Mouse (Mus musculus): Measurements from ENCODE around the gene Bphl. TPM values are rescaled to one million over a fixed set of nuclear protein-coding genes. Genes with fewer than 3 reads are reported as not detected.

The Bphl gene
- polyA plus RNA-seq, 1 experiment from 2014 or later, result 168 TPM

DNA sequence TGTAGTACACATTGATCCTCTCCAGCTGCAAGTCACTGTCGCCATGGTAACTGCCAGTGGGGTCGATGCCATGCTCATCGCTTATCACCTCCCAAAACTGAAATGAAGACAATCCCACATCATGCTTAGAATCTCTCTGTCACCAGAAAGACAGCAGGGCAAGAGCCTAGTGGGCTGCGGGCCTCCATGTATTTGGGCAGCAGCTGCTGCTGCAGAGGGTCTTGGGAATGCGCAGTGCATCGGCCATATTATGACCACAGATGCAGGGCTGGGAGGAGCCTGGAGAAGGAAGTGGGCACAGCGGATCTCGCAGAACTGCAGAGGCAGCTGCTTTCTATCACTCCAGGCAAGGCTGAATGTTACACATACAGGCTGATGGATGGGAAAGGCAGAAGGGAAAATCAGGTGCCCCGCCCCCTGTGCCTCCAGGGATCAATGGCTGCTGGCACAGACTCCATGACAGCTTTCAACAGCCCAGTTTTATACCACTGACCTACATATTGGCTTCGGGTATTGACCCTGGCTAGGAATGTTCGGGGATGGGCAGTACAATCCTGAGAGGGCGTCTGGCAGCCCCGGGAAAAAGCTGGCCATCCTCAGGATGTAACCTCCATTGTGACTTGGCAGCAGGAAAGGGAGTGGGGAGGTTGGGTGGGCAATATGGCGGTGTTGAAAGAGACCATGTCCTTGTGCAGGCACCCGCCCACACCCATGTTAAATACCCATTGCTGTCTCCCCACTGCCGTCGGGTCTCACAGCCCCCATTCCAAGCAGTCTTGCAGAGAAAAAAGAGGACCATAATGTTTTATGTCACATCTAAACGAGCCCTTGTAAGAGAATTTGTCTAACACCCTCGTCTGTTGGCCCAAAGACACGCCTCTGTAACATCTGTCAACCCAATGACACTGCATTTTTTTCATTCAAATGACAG is 39.4 kb downstream of the Bphl start:
- Histone ChIP-seq H3K4me3 (replicated peaks; ENCODE audit: low read depth, low read length) (peak overlapping the region; percentile 82), H3K9me3 (replicated peaks; ENCODE audit: low read length) (no peaks in the 10 kb centered on the region), H3K4me1 (replicated peaks; ENCODE audit: insufficient read depth, low read length) (peaks cover 14% of the 10 kb centered on the region), H3K36me3 (ENCODE audit: insufficient read depth, low read length) (no peaks in the 10 kb centered on the region), H3K9ac (ENCODE audit: low read depth, low read length) (peak overlapping the region; percentile 78; the same call in 1 of the 2 replicates), H3K4me2 (ENCODE audit: low read length) (peak overlapping the region; percentile 94), H3K27ac (no peak overlapping the region), H3K27me3 (ENCODE audit: insufficient read depth, low read length) (no peaks in the 10 kb centered on the region)
- ATAC-seq (replicated peaks; ENCODE audit: low FRiP score, low read depth), result no peak
- WGBS, result 48% methylated on average over 20 of the region's 20 CpGs
- DNase-seq (ENCODE audit: low spot score), result no peak
- TF ChIP-seq CTCF (IDR thresholded peaks at IDR 0.05; ENCODE audit: low read depth), result no peak

DNA sequence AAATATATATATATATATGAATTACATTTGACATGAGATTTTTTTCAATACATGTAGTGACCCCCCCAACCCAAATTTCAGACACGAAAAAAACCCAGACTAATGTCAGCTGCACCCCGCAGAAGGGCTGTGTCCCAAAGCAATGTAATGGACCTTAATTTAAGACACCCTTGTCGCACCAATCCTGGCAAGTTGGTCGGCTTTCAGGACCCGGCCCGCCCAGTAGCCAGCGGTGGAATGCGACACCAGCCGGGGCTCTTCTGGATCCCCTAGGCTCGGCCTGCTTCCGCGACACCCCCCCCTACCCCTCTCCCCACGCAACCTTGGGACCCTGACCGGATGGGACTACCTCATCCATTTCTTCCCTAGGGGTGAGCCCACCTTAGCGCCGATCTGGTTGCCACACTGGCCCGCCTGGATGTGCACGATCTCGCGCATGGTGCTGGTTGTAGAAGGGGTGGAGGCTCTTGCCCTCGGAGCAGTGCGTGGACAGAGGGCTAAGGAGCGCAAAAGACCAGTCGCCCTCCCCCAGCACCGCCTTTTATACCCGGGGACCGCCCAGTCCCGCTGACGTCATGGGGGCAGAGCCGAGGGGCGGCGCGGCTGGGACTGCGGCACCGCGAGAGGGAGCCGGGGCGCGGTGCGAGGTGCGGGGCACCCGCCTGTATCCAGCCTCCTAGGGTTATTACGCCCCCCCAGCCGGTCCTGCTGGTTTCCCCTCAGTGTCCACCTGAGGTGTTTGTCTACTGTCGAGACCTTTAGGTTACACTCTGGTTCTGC is 40.3 kb downstream of the Bphl start, which contains the start of gene Tubb2a:
TSS of gene Tubb2a (minus strand) at position 516 of the 780 bp plus-strand sequence.
- Histone ChIP-seq H3K4me3 (replicated peaks; ENCODE audit: low read depth, low read length) (peak within 1 kb of the TSS; percentile 82), H3K27ac (peak within 1 kb of the TSS; percentile 64), H3K27me3 (ENCODE audit: insufficient read depth, low read length) (no peaks in the 10 kb centered on the region), H3K36me3 (ENCODE audit: insufficient read depth, low read length) (no peaks in the 10 kb centered on the region), H3K9ac (ENCODE audit: low read depth, low read length) (peak within 1 kb of the TSS; percentile 78), H3K4me1 (replicated peaks; ENCODE audit: insufficient read depth, low read length) (peaks cover 14% of the 10 kb centered on the region), H3K9me3 (replicated peaks; ENCODE audit: low read length) (no peaks in the 10 kb centered on the region), H3K4me2 (ENCODE audit: low read length) (peak within 1 kb of the TSS; percentile 94)
- ATAC-seq (replicated peaks; ENCODE audit: low FRiP score, low read depth), result peak; percentile 91
- 1% methylated on average over 45 of the region's 45 CpGs for WGBS
- peak; percentile 67 for TF ChIP-seq CTCF (IDR thresholded peaks at IDR 0.05; ENCODE audit: low read depth)
- DNase-seq (ENCODE audit: low spot score), result peak; percentile 94

DNA sequence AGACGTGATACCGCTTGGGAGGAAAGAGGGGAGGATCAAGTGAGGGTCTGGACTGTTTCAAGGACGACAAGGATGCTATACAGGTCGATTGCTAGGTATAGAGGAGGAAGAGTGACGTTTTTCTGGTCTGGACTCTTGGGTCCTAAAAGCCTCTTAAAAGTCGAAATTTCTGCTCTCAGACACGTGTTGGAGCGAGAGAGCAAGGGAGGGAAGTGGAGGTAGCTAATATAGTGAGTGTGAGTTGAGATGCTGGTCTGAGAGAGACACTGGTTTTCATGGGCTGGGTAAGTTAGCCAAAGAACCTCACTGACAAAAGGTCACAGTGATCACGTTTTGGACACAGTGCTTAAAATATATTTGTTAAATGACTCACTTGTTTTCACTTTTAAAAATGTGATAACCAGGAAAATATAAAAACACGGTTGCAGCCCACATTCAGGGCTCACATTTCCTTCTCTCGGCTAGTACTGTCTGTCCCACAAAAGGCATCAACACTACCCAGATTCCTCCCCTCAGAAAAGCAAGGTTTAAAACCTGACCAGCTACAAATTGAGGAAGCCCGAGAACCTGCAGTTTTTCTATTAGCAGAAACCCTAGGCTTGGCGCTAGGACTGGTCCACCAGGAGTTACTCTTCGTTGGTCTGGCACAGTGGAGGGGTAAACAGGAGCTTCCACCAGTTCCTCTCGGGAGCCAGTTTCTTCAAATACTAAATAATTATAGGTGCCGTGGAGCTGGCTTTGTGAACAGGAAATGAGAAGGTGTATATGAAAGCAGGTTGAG is 41.3 kb downstream of the Bphl start:
- Histone ChIP-seq H3K27me3 (ENCODE audit: insufficient read depth, low read length) (no peaks in the 10 kb centered on the region), H3K4me3 (replicated peaks; ENCODE audit: low read depth, low read length) (peak overlapping the region; percentile 82; the same call in 1 of the 2 replicates), H3K9me3 (replicated peaks; ENCODE audit: low read length) (no peaks in the 10 kb centered on the region), H3K27ac (no peak overlapping the region), H3K36me3 (ENCODE audit: insufficient read depth, low read length) (no peaks in the 10 kb centered on the region), H3K4me1 (replicated peaks; ENCODE audit: insufficient read depth, low read length) (peaks cover 14% of the 10 kb centered on the region), H3K4me2 (ENCODE audit: low read length) (peak overlapping the region; percentile 94), H3K9ac (ENCODE audit: low read depth, low read length) (peak overlapping the region; percentile 78; the same call in 1 of the 2 replicates)
- 39% methylated on average over 16 of the region's 16 CpGs for WGBS
- no peak for TF ChIP-seq CTCF (IDR thresholded peaks at IDR 0.05; ENCODE audit: low read depth)
- ATAC-seq (replicated peaks; ENCODE audit: low FRiP score, low read depth), result no peak
- DNase-seq (ENCODE audit: low spot score), result no peak

DNA sequence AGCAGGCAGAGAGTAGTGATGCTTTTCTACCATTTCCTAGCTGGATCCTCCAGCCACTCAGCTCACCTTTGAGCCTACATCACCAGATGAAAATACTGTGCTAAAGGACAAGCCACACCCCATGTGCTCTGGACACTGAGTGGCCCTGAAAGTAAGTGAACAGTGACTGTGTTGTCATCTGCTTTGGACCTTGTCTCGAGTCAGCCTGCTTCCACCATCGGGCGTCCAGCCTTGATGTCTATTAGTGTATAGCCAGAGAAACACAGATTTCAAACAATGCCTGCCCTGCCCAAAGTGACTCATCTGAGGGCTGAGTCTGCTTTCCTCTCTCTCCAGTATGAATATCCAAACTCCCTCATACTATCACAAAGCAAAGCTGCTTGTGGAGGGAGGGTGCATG is 42.4 kb downstream of the Bphl start:
- Histone ChIP-seq H3K36me3 (ENCODE audit: insufficient read depth, low read length) (no peaks in the 10 kb centered on the region), H3K4me3 (replicated peaks; ENCODE audit: low read depth, low read length) (no peak overlapping the region), H3K27me3 (ENCODE audit: insufficient read depth, low read length) (no peaks in the 10 kb centered on the region), H3K9me3 (replicated peaks; ENCODE audit: low read length) (no peaks in the 10 kb centered on the region), H3K4me1 (replicated peaks; ENCODE audit: insufficient read depth, low read length) (peaks cover 14% of the 10 kb centered on the region), H3K9ac (ENCODE audit: low read depth, low read length) (no peak overlapping the region), H3K4me2 (ENCODE audit: low read length) (no peak overlapping the region), H3K27ac (no peak overlapping the region)
- DNase-seq (ENCODE audit: low spot score), result no peak
- WGBS, result 86% methylated on average over 3 of the region's 3 CpGs
- TF ChIP-seq CTCF (IDR thresholded peaks at IDR 0.05; ENCODE audit: low read depth), result no peak
- ATAC-seq (replicated peaks; ENCODE audit: low FRiP score, low read depth), result no peak

DNA sequence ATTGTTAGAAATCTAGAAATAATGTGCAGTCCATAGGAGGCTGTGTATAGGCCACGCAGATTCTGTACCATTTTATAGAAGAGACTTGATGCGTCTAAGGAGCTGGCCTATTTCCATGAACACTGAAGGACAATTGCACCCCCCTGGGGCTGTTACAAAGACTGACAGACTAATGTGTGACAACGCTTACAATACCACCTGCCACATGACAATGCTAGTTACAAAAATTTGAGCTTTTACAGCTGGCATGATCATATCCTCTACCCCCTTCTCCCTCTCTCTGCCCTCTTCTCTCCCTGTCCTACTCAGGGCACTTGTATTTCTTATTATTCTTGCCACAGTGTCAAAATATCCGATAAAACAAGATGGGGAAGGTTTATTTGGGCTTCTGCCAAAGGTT is 44.5 kb downstream of the Bphl start:
- Histone ChIP-seq H3K27ac (no peak overlapping the region), H3K9me3 (replicated peaks; ENCODE audit: low read length) (no peaks in the 10 kb centered on the region), H3K9ac (ENCODE audit: low read depth, low read length) (no peak overlapping the region), H3K4me1 (replicated peaks; ENCODE audit: insufficient read depth, low read length) (peaks cover 8% of the 10 kb centered on the region), H3K4me2 (ENCODE audit: low read length) (no peak overlapping the region), H3K36me3 (ENCODE audit: insufficient read depth, low read length) (no peaks in the 10 kb centered on the region), H3K4me3 (replicated peaks; ENCODE audit: low read depth, low read length) (no peak overlapping the region), H3K27me3 (ENCODE audit: insufficient read depth, low read length) (no peaks in the 10 kb centered on the region)
- DNase-seq (ENCODE audit: low spot score) (no peak), ATAC-seq (replicated peaks; ENCODE audit: low FRiP score, low read depth) (no peak)
- WGBS, result 76% methylated on average over 4 of the region's 4 CpGs
- no peak for TF ChIP-seq CTCF (IDR thresholded peaks at IDR 0.05; ENCODE audit: low read depth)

Measured in kidney, postnatal 0 days (tissue).